Mouse (Mus musculus) kidney, embryonic 15.5 days (tissue): Measurements from ENCODE around the gene 1110004F10Rik. TPM values are rescaled to one million over a fixed set of nuclear protein-coding genes. Genes with fewer than 3 reads are reported as not detected.

Experiments used
- polyA plus RNA-seq: library from polyadenylated mRNA; unstranded; fragments of >200 nt; fragmentation: Nextera tagmentation; extraction: Ambion mirVana; gene quantifications from 2 replicates; pipeline ENCODE4 v1.2.1, GENCODE M21; 2015

Gene 1110004F10Rik
- polyA plus RNA-seq, 1 experiment from 2014 or later: 263 TPM

Other genes with a start within 250 kb of the 1110004F10Rik start
- 20.2 and 23.0 TPM in 2 replicates for gene Sox6, start 601 bp upstream of the 1110004F10Rik start, polyA plus RNA-seq
- gene Gm4353, start 45.2 kb downstream of the 1110004F10Rik start, polyA plus RNA-seq: 0.35 and 0.79 TPM in 2 replicates